Mouse (Mus musculus) embryonic facial prominence, embryonic 13.5 days (tissue): ENCODE measurements at regions not wholly inside any gene's neighbourhood (a gene's known extent, or its start where the extent isn't known, plus 50 kb on each side); places are given as distances from the start of the nearest gene placed in this dataset.

Experiments used
- ATAC-seq: fragments of 200-750 bp; cut with Nextera tagmentation; 2 replicates; pipeline ENCODE4 v1.8.0; 2017; ENCODE audit warnings: low read depth; ENCODE audit not compliant: insufficient number of reproducible peaks, insufficient read depth, low FRiP score, low TSS enrichment
- H3K27ac ChIP-seq: fragments of 300-500 bp; sonication (generic); 2 replicates; pipeline ENCODE4 v1.5.1; 2015; ENCODE audit warnings: moderate library complexity, mild to moderate bottlenecking, inconsistent platforms
- H3K27me3 ChIP-seq: fragments of 300-500 bp; sonication (generic); 2 replicates; pipeline ENCODE4 v1.6.1; 2015; ENCODE audit warnings: mild to moderate bottlenecking, inconsistent platforms
- H3K36me3 ChIP-seq: fragments of 300-500 bp; sonication (generic); 2 replicates; pipeline ENCODE4 v1.6.1; 2015; ENCODE audit warnings: mild to moderate bottlenecking, inconsistent platforms
- H3K4me1 ChIP-seq: fragments of 300-500 bp; sonication (generic); 2 replicates; pipeline ENCODE4 v1.6.1; 2015; ENCODE audit warnings: inconsistent platforms
- H3K4me2 ChIP-seq: fragments of 300-500 bp; sonication (generic); 2 replicates; pipeline ENCODE4 v1.6.1; 2015; ENCODE audit warnings: moderate library complexity, mild to moderate bottlenecking, inconsistent platforms
- H3K4me3 ChIP-seq: fragments of 300-500 bp; sonication (generic); 2 replicates; pipeline ENCODE4 v1.5.1; 2015; ENCODE audit warnings: mild to moderate bottlenecking, inconsistent platforms
- H3K9ac ChIP-seq: fragments of 300-500 bp; sonication (generic); 2 replicates; pipeline ENCODE4 v1.6.1; 2015; ENCODE audit warnings: mild to moderate bottlenecking, inconsistent platforms
- H3K9me3 ChIP-seq: fragments of 300-500 bp; sonication (generic); 2 replicates; pipeline ENCODE4 v1.6.1; 2016; ENCODE audit warnings: inconsistent platforms
- WGBS: fragments of 180-500 bp; shearing (Covaris S2); methylation state at CpG from one replicate; pipeline ENCODE4 v1.1.7; 2015; ENCODE audit warnings: mixed read lengths; 5-methylcytosine and 5-hydroxymethylcytosine counted together

- Histone ChIP-seq H3K36me3 (no peaks in the 10 kb centered on the region), H3K4me1 (no peaks in the 10 kb centered on the region), H3K27ac (no peak overlapping the region), H3K27me3 (no peaks in the 10 kb centered on the region), H3K4me2 (no peak overlapping the region), H3K9ac (no peak overlapping the region), H3K4me3 (no peak overlapping the region), H3K9me3 (no peaks in the 10 kb centered on the region)
- no peak for ATAC-seq
- 75% methylated on average over 5 of the region's 5 CpGs for WGBS
These were observed 368.1 kb downstream of the Phkb start for GRCm38 (mm10) chr8:86208812-86209262.

- no peaks in the 10 kb centered on the region for H3K27me3 ChIP-seq
- H3K36me3 ChIP-seq = no peaks in the 10 kb centered on the region
- H3K4me3 ChIP-seq = no peak overlapping the region
- H3K4me2 ChIP-seq = no peak overlapping the region
- H3K9ac ChIP-seq = no peak overlapping the region
- WGBS = 70% methylated on average over 6 of the region's 6 CpGs
- H3K9me3 ChIP-seq = no peaks in the 10 kb centered on the region
- no peaks in the 10 kb centered on the region for H3K4me1 ChIP-seq
- ATAC-seq = no peak
- no peak overlapping the region for H3K27ac ChIP-seq
These were observed 363.9 kb downstream of the Phkb start for GRCm38 (mm10) chr8:86204421-86205229.

- WGBS = 68% methylated on average over 9 of the region's 9 CpGs
- H3K27ac ChIP-seq = no peak overlapping the region
These were observed 362.3 kb downstream of the Phkb start for GRCm38 (mm10) chr8:86203107-86203506.

GRCm38 (mm10) chr8:86201830-86202229 lies 361.1 kb downstream of the Phkb start:
- H3K9me3 ChIP-seq = no peaks in the 10 kb centered on the region
- H3K9ac ChIP-seq = no peak overlapping the region
- no peaks in the 10 kb centered on the region for H3K36me3 ChIP-seq
- no peak for ATAC-seq
- no peak overlapping the region for H3K27ac ChIP-seq
- no peak overlapping the region for H3K4me2 ChIP-seq
- WGBS = 85% methylated on average over 4 of the region's 4 CpGs
- H3K27me3 ChIP-seq = no peaks in the 10 kb centered on the region
- no peaks in the 10 kb centered on the region for H3K4me1 ChIP-seq
- H3K4me3 ChIP-seq = no peak overlapping the region

More at GRCm38 (mm10) chr8:86203107-86203506, 362.3 kb downstream of the Phkb start:
- Histone ChIP-seq H3K36me3 (no peaks in the 10 kb centered on the region), H3K4me1 (no peaks in the 10 kb centered on the region), H3K9ac (no peak overlapping the region), H3K27me3 (no peaks in the 10 kb centered on the region), H3K9me3 (no peaks in the 10 kb centered on the region), H3K4me3 (no peak overlapping the region), H3K4me2 (no peak overlapping the region)
- no peak for ATAC-seq

GRCm38 (mm10) chr8:86192262-86192661 lies 351.5 kb downstream of the Phkb start:
- Histone ChIP-seq H3K9ac (no peak overlapping the region), H3K27me3 (no peaks in the 10 kb centered on the region), H3K4me2 (no peak overlapping the region), H3K9me3 (no peaks in the 10 kb centered on the region), H3K27ac (no peak overlapping the region), H3K4me3 (no peak overlapping the region), H3K4me1 (no peaks in the 10 kb centered on the region), H3K36me3 (no peaks in the 10 kb centered on the region)
- 79% methylated on average over 4 of the region's 4 CpGs for WGBS
- no peak for ATAC-seq

- 86% methylated on average over 5 of the region's 5 CpGs for WGBS
- no peaks in the 10 kb centered on the region for H3K36me3 ChIP-seq
- no peak overlapping the region for H3K4me2 ChIP-seq
- no peaks in the 10 kb centered on the region for H3K4me1 ChIP-seq
- no peaks in the 10 kb centered on the region for H3K9me3 ChIP-seq
- ATAC-seq = no peak
- H3K27ac ChIP-seq = no peak overlapping the region
- no peaks in the 10 kb centered on the region for H3K27me3 ChIP-seq
- no peak overlapping the region for H3K4me3 ChIP-seq
- no peak overlapping the region for H3K9ac ChIP-seq
These were observed 343.9 kb downstream of the Phkb start for GRCm38 (mm10) chr8:86184671-86185070.

- no peaks in the 10 kb centered on the region for H3K36me3 ChIP-seq
- H3K9me3 ChIP-seq = no peaks in the 10 kb centered on the region
- no peak overlapping the region for H3K27ac ChIP-seq
- H3K9ac ChIP-seq = no peak overlapping the region
- H3K4me1 ChIP-seq = no peaks in the 10 kb centered on the region
- no peak for ATAC-seq
- WGBS = 81% methylated on average over 3 of the region's 3 CpGs
- no peaks in the 10 kb centered on the region for H3K27me3 ChIP-seq
- no peak overlapping the region for H3K4me2 ChIP-seq
- H3K4me3 ChIP-seq = no peak overlapping the region
These were observed 340.0 kb downstream of the Phkb start for GRCm38 (mm10) chr8:86180793-86181192.

- Histone ChIP-seq H3K9ac (no peak overlapping the region), H3K27ac (no peak overlapping the region), H3K27me3 (no peaks in the 10 kb centered on the region), H3K4me2 (no peak overlapping the region), H3K9me3 (no peaks in the 10 kb centered on the region), H3K4me1 (no peaks in the 10 kb centered on the region), H3K4me3 (no peak overlapping the region), H3K36me3 (no peaks in the 10 kb centered on the region)
- ATAC-seq = no peak
- WGBS = 76% methylated on average over 1 of the region's 1 CpGs
These were observed 329.3 kb downstream of the Phkb start for GRCm38 (mm10) chr8:86170091-86170490.

GRCm38 (mm10) chr8:86164818-86165217 lies 324.1 kb downstream of the Phkb start:
- no peaks in the 10 kb centered on the region for H3K4me1 ChIP-seq
- no peak for ATAC-seq
- 81% methylated on average over 2 of the region's 2 CpGs for WGBS
- H3K27ac ChIP-seq = no peak overlapping the region
- H3K9ac ChIP-seq = no peak overlapping the region
- no peaks in the 10 kb centered on the region for H3K27me3 ChIP-seq
- no peak overlapping the region for H3K4me2 ChIP-seq
- no peak overlapping the region for H3K4me3 ChIP-seq
- no peaks in the 10 kb centered on the region; the same call in 1 of the 2 replicates for H3K9me3 ChIP-seq
- H3K36me3 ChIP-seq = no peaks in the 10 kb centered on the region

GRCm38 (mm10) chr8:86159074-86159783 lies 318.5 kb downstream of the Phkb start:
- 90% methylated on average over 6 of the region's 6 CpGs for WGBS
- Histone ChIP-seq H3K9me3 (no peaks in the 10 kb centered on the region; the same call in 1 of the 2 replicates), H3K36me3 (no peaks in the 10 kb centered on the region), H3K27me3 (no peaks in the 10 kb centered on the region), H3K27ac (no peak overlapping the region), H3K4me2 (no peak overlapping the region), H3K9ac (no peak overlapping the region), H3K4me3 (no peak overlapping the region), H3K4me1 (no peaks in the 10 kb centered on the region)
- no peak for ATAC-seq

- no peak for ATAC-seq
- WGBS = 47% methylated on average over 6 of the region's 6 CpGs
- no peak overlapping the region for H3K4me3 ChIP-seq
These were observed 306.8 kb downstream of the Phkb start for GRCm38 (mm10) chr8:86147586-86147985.

GRCm38 (mm10) chr8:86125244-86125643 lies 284.5 kb downstream of the Phkb start:
- ATAC-seq = no peak
- no peak overlapping the region for H3K9ac ChIP-seq
- H3K9me3 ChIP-seq = no peaks in the 10 kb centered on the region
- no peak overlapping the region for H3K4me3 ChIP-seq
- H3K4me1 ChIP-seq = no peaks in the 10 kb centered on the region
- H3K36me3 ChIP-seq = no peaks in the 10 kb centered on the region
- H3K27me3 ChIP-seq = no peaks in the 10 kb centered on the region
- 81% methylated on average over 2 of the region's 2 CpGs for WGBS
- no peak overlapping the region for H3K27ac ChIP-seq
- H3K4me2 ChIP-seq = no peak overlapping the region

More at GRCm38 (mm10) chr8:86147586-86147985, 306.8 kb downstream of the Phkb start:
- Histone ChIP-seq H3K4me2 (no peak overlapping the region), H3K4me1 (0 out of 2 replicates have a peak, but pooled peaks cover 4% of the 10 kb centered on the region), H3K9ac (no peak overlapping the region), H3K27me3 (no peaks in the 10 kb centered on the region), H3K27ac (no peak overlapping the region), H3K9me3 (no peaks in the 10 kb centered on the region), H3K36me3 (no peaks in the 10 kb centered on the region)
